Mouse (Mus musculus) cerebellum, adult 2 months (tissue): ENCODE results near the gene Olfr313.

Experiments used
- CTCF ChIP-seq: fragments of 200-500 bp; IDR thresholded peaks from 2 replicates; pipeline ENCODE4 v1.5.1; 2011; ENCODE audit warnings: low read depth, mild to moderate bottlenecking, control low read depth, low read length, moderate library complexity, borderline replicate concordance; ENCODE audit not compliant: insufficient read depth
- POLR2A ChIP-seq: fragments of 200-500 bp; IDR thresholded peaks from 2 replicates; pipeline ENCODE4 v1.6.1; 2011; ENCODE audit warnings: low read length, control low read depth, borderline replicate concordance; ENCODE audit not compliant: insufficient read depth

GRCm38 (mm10) chr11:58847636-58848035, 32.8 kb downstream of the Olfr313 start:
- no peak for TF ChIP-seq CTCF
- TF ChIP-seq POLR2A: no peak
